Mouse (Mus musculus): ENCODE measurements at regions not wholly inside any gene's neighbourhood (a gene's known extent, or its start where the extent isn't known, plus 50 kb on each side); places are given as distances from the start of the nearest gene placed in this dataset.

DNA sequence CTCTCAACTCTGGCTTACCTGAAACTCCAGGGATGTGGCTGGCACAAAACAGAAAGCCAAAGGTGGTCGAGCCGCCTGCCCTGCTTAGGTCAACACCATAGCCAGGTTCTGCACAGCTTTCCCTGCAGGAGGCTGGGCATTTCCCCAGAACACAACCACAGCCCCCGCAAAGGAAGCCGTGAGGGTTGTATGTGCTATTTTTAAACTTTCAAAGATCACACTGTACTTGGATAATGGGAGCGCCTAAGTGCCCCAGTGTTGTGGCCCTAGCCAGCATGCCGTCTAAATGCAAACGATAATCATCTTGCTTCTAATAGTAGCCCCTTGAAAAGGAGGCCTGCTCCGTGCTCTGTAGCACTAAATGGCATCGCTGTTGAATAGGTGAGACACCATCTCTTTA, 184.5 kb upstream of the Jarid2 start:
- WGBS, result 72% methylated on average over 9 of the region's 9 CpGs
- no peak overlapping the region for H3K27ac ChIP-seq (ENCODE audit: low read length)
- no peak overlapping the region for H3K9ac ChIP-seq (replicated peaks; ENCODE audit: low read length)
- no peak overlapping the region for H3K4me2 ChIP-seq (replicated peaks; ENCODE audit: low read depth, low read length)
- ATAC-seq (ENCODE audit: low FRiP score, low TSS enrichment), result no peak
- H3K27me3 ChIP-seq (ENCODE audit: insufficient read depth, low read length), result no peaks in the 10 kb centered on the region
- no peaks in the 10 kb centered on the region for H3K36me3 ChIP-seq (ENCODE audit: insufficient read depth, low read length)
- H3K9me3 ChIP-seq (ENCODE audit: low read length), result no peaks in the 10 kb centered on the region
- no peak overlapping the region for H3K4me3 ChIP-seq (ENCODE audit: low read length)
- no peaks in the 10 kb centered on the region for H3K4me1 ChIP-seq (ENCODE audit: insufficient read depth, low read length)

DNA sequence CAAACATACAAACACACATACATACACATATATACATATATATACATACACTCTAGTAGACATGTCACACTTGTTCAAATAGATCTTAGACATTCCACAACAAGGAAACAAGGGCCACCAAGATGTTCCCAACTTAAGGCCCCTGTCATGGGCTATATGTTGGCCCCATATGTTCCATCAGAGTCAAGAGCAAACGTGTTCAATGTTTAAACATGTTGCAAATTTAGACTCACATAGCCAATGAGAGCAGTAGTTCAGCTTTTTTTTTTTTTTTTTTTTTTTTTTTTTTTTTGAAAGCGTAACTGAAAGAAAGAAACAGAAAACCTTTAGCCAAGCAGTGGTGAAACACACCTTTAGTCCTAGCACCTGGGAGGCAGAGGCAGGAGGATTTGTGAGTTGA, 183.0 kb upstream of the Jarid2 start:
- Histone ChIP-seq H3K4me1 (ENCODE audit: insufficient read depth, low read length) (no peaks in the 10 kb centered on the region), H3K4me3 (ENCODE audit: low read length) (no peak overlapping the region), H3K27me3 (ENCODE audit: insufficient read depth, low read length) (no peaks in the 10 kb centered on the region), H3K36me3 (ENCODE audit: insufficient read depth, low read length) (no peaks in the 10 kb centered on the region), H3K9ac (replicated peaks; ENCODE audit: low read length) (no peak overlapping the region), H3K9me3 (ENCODE audit: low read length) (no peaks in the 10 kb centered on the region), H3K4me2 (replicated peaks; ENCODE audit: low read depth, low read length) (no peak overlapping the region), H3K27ac (ENCODE audit: low read length) (no peak overlapping the region)
- 85% methylated on average over 2 of the region's 2 CpGs for WGBS
- no peak for ATAC-seq (ENCODE audit: low FRiP score, low TSS enrichment)

DNA sequence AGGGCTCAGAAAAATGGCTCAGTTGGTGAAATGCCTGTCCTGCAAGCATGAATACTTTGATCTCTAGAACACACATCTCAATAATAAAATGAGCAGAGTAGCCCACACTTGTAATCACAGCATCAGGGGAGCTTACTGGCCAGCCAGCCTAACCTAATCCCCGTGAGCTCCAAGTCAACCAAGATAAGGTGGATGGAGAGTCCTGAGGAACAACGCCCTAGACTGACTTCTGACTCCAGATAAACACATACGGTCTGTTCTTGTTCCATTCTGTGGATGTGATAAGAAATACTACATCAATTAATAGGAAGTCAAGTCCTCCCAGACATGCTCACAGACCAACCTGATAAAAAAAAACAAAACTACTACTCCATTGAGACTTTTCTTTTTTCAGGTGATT, 180.4 kb upstream of the Jarid2 start:
- H3K9me3 ChIP-seq (ENCODE audit: low read length), result no peaks in the 10 kb centered on the region
- H3K4me3 ChIP-seq (ENCODE audit: low read length), result no peak overlapping the region
- no peaks in the 10 kb centered on the region for H3K27me3 ChIP-seq (ENCODE audit: insufficient read depth, low read length)
- WGBS, result 92% methylated on average over 3 of the region's 3 CpGs
- H3K27ac ChIP-seq (ENCODE audit: low read length), result no peak overlapping the region
- no peaks in the 10 kb centered on the region for H3K4me1 ChIP-seq (ENCODE audit: insufficient read depth, low read length)
- no peaks in the 10 kb centered on the region for H3K36me3 ChIP-seq (ENCODE audit: insufficient read depth, low read length)
- no peak overlapping the region for H3K4me2 ChIP-seq (replicated peaks; ENCODE audit: low read depth, low read length)
- ATAC-seq (ENCODE audit: low FRiP score, low TSS enrichment), result no peak
- no peak overlapping the region for H3K9ac ChIP-seq (replicated peaks; ENCODE audit: low read length)

DNA sequence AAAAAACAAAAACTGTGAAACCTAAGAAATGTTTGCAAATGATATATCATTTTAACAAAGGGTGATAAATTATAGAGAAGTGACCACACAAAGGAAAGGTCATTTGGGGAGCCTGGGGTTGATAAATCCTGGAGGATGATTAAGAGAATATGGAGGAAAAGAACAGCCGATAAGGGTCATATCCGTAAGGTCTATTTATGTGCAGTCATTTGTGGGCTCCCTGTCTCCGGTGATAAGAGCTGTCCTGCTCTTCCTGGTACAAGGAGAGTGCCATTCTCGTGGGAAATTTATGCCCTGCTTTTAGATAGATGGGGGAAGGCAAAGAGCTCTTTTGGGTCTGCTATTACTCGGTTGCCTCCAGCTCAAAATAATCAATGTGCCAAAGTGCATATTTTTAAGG, 175.9 kb upstream of the Jarid2 start:
- 27% methylated on average over 5 of the region's 5 CpGs for WGBS
- 0 out of 2 replicates have a peak, but pooled peaks cover 5% of the 10 kb centered on the region for H3K4me1 ChIP-seq (ENCODE audit: insufficient read depth, low read length)

DNA sequence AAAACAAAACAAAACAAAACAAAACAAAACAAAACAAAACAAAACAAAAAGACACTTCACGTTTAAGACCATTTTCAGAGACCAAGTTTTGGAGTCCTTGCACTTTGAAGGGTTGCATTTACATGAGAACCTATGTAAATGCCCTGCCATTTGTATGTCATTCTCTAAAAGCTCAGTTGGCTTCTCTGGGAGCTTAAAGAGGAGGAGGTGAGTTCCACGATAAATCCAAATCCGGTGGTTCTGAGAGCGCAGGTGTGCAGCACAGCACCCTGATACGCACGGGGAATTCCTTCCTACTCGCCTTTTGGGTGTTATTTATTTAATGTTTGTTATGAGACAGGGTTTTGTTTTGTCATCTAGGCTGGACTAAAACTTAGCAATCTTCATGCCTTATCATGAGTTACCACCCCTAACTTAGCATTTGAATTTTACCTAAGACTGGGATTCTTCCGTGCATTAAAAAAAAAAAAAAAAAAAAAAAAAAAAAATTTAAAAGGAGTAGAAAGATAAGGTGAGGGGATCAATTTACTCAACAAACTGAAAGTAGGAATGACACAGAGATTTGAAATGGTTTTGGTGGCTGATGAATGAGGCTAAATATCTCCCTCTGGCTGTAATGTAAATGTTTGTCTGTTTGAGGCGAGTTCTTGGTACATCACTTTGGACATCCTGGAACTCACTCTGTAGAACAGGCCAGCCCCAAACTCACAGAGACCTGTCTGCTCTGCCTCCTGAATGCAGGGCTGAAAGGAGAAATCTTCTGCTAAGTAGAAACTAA, 174.4 kb upstream of the Jarid2 start:
- no peak for ATAC-seq (ENCODE audit: low FRiP score, low TSS enrichment)
- Histone ChIP-seq H3K9ac (replicated peaks; ENCODE audit: low read length) (no peak overlapping the region), H3K4me3 (ENCODE audit: low read length) (no peak overlapping the region), H3K27me3 (ENCODE audit: insufficient read depth, low read length) (no peaks in the 10 kb centered on the region), H3K9me3 (ENCODE audit: low read length) (no peaks in the 10 kb centered on the region), H3K27ac (ENCODE audit: low read length) (no peak overlapping the region), H3K4me1 (ENCODE audit: insufficient read depth, low read length) (0 out of 2 replicates have a peak, but pooled peaks cover 5% of the 10 kb centered on the region), H3K4me2 (replicated peaks; ENCODE audit: low read depth, low read length) (no peak overlapping the region), H3K36me3 (ENCODE audit: insufficient read depth, low read length) (no peaks in the 10 kb centered on the region)
- WGBS, result 81% methylated on average over 9 of the region's 9 CpGs

More for the DNA sequence above, 175.9 kb upstream of the Jarid2 start:
- no peak for ATAC-seq (ENCODE audit: low FRiP score, low TSS enrichment)
- Histone ChIP-seq H3K9ac (replicated peaks; ENCODE audit: low read length) (no peak overlapping the region), H3K27ac (ENCODE audit: low read length) (no peak overlapping the region), H3K4me2 (replicated peaks; ENCODE audit: low read depth, low read length) (no peak overlapping the region), H3K36me3 (ENCODE audit: insufficient read depth, low read length) (no peaks in the 10 kb centered on the region), H3K27me3 (ENCODE audit: insufficient read depth, low read length) (no peaks in the 10 kb centered on the region), H3K4me3 (ENCODE audit: low read length) (no peak overlapping the region), H3K9me3 (ENCODE audit: low read length) (no peaks in the 10 kb centered on the region)

DNA sequence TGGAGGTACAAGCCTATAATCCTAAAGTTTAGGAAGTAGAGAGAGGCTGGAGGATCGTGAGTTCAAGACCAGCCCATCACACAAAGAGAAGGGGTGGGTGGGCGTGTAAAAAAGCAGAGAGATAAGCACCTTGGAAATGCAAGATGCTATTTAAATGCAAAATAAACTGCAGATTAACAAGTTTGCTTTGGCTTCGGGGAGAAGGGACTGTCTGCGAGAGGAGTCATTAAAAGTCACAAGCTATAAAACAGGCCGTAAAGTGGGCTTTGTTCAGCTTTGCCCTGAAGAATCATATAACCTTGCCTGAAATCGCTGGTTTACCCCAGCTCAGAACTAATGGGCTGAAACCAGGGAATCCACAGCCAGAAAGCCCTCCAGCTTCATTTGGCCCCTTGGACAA, 173.3 kb upstream of the Jarid2 start:
- 29% methylated on average over 6 of the region's 6 CpGs for WGBS
- no peak for ATAC-seq (ENCODE audit: low FRiP score, low TSS enrichment)

DNA sequence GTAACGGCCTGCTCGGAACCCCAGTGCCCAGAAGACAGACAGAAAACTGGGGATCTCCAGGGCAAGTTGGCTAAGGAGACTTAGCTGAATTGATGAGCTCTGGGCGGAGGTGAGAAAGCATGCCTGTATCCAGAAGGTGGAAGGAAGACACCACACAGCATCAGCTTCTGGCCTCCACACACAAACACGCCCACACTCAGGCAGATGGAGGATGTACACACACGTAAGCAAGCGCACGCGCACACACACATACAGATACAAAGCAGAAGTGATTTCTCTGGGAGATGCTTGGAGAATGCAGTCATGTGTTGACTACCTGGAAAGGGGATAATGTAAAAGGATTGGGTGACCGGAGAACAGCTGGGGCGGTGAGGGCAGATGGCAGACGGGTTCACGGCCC, 171.2 kb upstream of the Jarid2 start:
- H3K27ac ChIP-seq (ENCODE audit: low read length), result no peak overlapping the region
- ATAC-seq (ENCODE audit: low FRiP score, low TSS enrichment), result no peak
- H3K27me3 ChIP-seq (ENCODE audit: insufficient read depth, low read length), result no peaks in the 10 kb centered on the region
- no peak overlapping the region for H3K4me3 ChIP-seq (ENCODE audit: low read length)
- H3K9me3 ChIP-seq (ENCODE audit: low read length), result no peaks in the 10 kb centered on the region
- H3K4me1 ChIP-seq (ENCODE audit: insufficient read depth, low read length), result 0 out of 2 replicates have a peak, but pooled peaks cover 5% of the 10 kb centered on the region
- H3K9ac ChIP-seq (replicated peaks; ENCODE audit: low read length), result no peak overlapping the region
- WGBS, result 80% methylated on average over 12 of the region's 12 CpGs
- no peaks in the 10 kb centered on the region for H3K36me3 ChIP-seq (ENCODE audit: insufficient read depth, low read length)
- H3K4me2 ChIP-seq (replicated peaks; ENCODE audit: low read depth, low read length), result no peak overlapping the region

More for the DNA sequence above, 173.3 kb upstream of the Jarid2 start:
- Histone ChIP-seq H3K9ac (replicated peaks; ENCODE audit: low read length) (no peak overlapping the region), H3K9me3 (ENCODE audit: low read length) (no peaks in the 10 kb centered on the region), H3K27me3 (ENCODE audit: insufficient read depth, low read length) (no peaks in the 10 kb centered on the region), H3K36me3 (ENCODE audit: insufficient read depth, low read length) (no peaks in the 10 kb centered on the region), H3K4me2 (replicated peaks; ENCODE audit: low read depth, low read length) (no peak overlapping the region), H3K27ac (ENCODE audit: low read length) (no peak overlapping the region), H3K4me3 (ENCODE audit: low read length) (no peak overlapping the region), H3K4me1 (ENCODE audit: insufficient read depth, low read length) (0 out of 2 replicates have a peak, but pooled peaks cover 5% of the 10 kb centered on the region)

DNA sequence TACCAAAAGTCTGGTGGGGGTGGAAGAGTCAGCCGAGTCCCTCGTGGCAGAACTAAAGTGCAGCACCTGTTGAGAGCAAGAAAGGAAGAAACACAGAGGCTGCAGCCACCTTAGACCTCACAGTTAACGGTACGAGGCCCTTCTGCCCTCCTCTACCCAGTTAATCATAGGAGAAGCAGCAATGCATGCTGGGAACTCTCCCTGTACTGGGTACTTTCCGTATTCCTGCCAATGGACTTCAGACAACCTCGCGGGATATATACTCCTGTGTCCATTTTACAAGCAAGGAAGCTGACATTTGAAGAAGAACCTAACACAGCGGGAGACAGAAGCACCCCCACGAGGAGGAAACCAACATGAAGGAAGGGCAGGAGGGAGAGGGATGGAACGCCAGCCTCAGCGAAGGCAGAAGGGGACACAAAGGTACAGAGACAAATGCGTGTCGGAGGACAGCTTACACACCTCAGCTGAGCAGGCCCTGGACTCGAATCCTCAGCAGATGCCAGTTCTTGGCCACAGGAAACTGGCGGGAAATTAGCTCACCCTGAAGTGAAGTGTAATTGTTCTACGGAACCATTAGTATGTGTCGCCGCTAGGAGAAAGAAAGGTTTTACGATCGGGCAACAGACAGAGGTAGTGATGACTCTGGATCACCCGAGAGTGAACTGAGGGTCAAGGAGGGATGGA, 170.6 kb upstream of the Jarid2 start:
- H3K36me3 ChIP-seq (ENCODE audit: insufficient read depth, low read length), result no peaks in the 10 kb centered on the region
- 80% methylated on average over 21 of the region's 21 CpGs for WGBS
- 0 out of 2 replicates have a peak, but pooled peaks cover 5% of the 10 kb centered on the region for H3K4me1 ChIP-seq (ENCODE audit: insufficient read depth, low read length)
- no peak overlapping the region for H3K4me2 ChIP-seq (replicated peaks; ENCODE audit: low read depth, low read length)
- H3K9ac ChIP-seq (replicated peaks; ENCODE audit: low read length), result no peak overlapping the region
- no peak for ATAC-seq (ENCODE audit: low FRiP score, low TSS enrichment)
- H3K4me3 ChIP-seq (ENCODE audit: low read length), result no peak overlapping the region
- H3K9me3 ChIP-seq (ENCODE audit: low read length), result no peaks in the 10 kb centered on the region
- H3K27ac ChIP-seq (ENCODE audit: low read length), result no peak overlapping the region
- H3K27me3 ChIP-seq (ENCODE audit: insufficient read depth, low read length), result no peaks in the 10 kb centered on the region

DNA sequence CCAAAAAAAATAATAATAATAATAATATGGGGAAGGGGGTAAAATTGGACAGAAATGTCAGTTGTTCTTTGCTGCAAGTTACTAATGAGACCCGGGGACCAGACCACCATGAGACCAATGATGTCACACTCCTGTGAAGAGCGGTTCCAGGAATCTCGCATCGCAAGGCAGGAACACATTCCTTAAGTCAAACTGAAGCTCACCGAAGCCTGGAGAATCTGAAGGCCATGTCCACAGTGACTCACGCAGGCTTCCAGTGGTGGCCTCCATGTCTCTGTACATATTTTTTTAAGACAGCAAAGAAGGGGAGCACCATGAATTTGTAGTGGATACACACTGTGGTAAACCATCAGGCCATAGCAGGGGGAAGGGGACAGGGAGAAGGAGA, 170.1 kb upstream of the Jarid2 start:
- no peak for ATAC-seq (ENCODE audit: low FRiP score, low TSS enrichment)
- no peaks in the 10 kb centered on the region for H3K27me3 ChIP-seq (ENCODE audit: insufficient read depth, low read length)
- H3K4me2 ChIP-seq (replicated peaks; ENCODE audit: low read depth, low read length), result no peak overlapping the region
- WGBS, result 95% methylated on average over 6 of the region's 6 CpGs
- no peak overlapping the region for H3K4me3 ChIP-seq (ENCODE audit: low read length)
- H3K9ac ChIP-seq (replicated peaks; ENCODE audit: low read length), result no peak overlapping the region
- H3K27ac ChIP-seq (ENCODE audit: low read length), result no peak overlapping the region
- H3K36me3 ChIP-seq (ENCODE audit: insufficient read depth, low read length), result no peaks in the 10 kb centered on the region
- 0 out of 2 replicates have a peak, but pooled peaks cover 5% of the 10 kb centered on the region for H3K4me1 ChIP-seq (ENCODE audit: insufficient read depth, low read length)
- no peaks in the 10 kb centered on the region for H3K9me3 ChIP-seq (ENCODE audit: low read length)

DNA sequence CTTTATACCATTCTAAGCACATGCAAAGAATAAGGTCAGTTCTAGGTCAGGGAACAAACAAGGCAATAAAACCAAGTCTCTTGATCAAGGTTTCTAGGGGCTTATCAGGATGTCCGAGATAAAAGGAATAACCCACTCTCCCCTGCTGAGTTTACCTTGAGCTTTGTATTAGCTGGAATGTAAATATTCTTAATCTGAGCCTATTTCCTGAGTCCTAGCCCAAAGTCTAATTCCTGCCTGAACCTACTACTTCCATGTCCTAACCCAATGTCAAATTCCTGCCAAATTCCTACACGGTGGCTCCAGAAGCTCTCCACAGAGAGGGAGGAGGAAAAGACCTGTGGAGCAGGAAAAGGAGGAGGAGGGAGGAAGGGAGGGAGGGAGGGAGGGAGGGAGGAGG, 169.6 kb upstream of the Jarid2 start:
- 23% methylated on average over 2 of the region's 2 CpGs for WGBS
- Histone ChIP-seq H3K27ac (ENCODE audit: low read length) (no peak overlapping the region), H3K9ac (replicated peaks; ENCODE audit: low read length) (no peak overlapping the region), H3K4me3 (ENCODE audit: low read length) (no peak overlapping the region), H3K36me3 (ENCODE audit: insufficient read depth, low read length) (no peaks in the 10 kb centered on the region), H3K27me3 (ENCODE audit: insufficient read depth, low read length) (no peaks in the 10 kb centered on the region), H3K9me3 (ENCODE audit: low read length) (no peaks in the 10 kb centered on the region), H3K4me1 (ENCODE audit: insufficient read depth, low read length) (0 out of 2 replicates have a peak, but pooled peaks cover 3% of the 10 kb centered on the region), H3K4me2 (replicated peaks; ENCODE audit: low read depth, low read length) (no peak overlapping the region)
- ATAC-seq (ENCODE audit: low FRiP score, low TSS enrichment), result no peak

Data from kidney, embryonic 16.5 days (tissue).